Mouse (Mus musculus) ovary, postnatal 36 days (tissue): ENCODE measurements around the gene R3hdm2.

Source experiments
- DNase-seq: peaks from one replicate; pipeline ENCODE4 v3.0.0; 2022; ENCODE audit warnings: low spot score, mixed read lengths

Gene R3hdm2

GRCm38 (mm10) chr10:127517941-127518340, 137.8 kb downstream of the R3hdm2 start:
- no peak for DNase-seq

- DNase-seq: no peak
Observed at GRCm38 (mm10) chr10:127519041-127519701, 139.0 kb downstream of the R3hdm2 start.

DNA sequence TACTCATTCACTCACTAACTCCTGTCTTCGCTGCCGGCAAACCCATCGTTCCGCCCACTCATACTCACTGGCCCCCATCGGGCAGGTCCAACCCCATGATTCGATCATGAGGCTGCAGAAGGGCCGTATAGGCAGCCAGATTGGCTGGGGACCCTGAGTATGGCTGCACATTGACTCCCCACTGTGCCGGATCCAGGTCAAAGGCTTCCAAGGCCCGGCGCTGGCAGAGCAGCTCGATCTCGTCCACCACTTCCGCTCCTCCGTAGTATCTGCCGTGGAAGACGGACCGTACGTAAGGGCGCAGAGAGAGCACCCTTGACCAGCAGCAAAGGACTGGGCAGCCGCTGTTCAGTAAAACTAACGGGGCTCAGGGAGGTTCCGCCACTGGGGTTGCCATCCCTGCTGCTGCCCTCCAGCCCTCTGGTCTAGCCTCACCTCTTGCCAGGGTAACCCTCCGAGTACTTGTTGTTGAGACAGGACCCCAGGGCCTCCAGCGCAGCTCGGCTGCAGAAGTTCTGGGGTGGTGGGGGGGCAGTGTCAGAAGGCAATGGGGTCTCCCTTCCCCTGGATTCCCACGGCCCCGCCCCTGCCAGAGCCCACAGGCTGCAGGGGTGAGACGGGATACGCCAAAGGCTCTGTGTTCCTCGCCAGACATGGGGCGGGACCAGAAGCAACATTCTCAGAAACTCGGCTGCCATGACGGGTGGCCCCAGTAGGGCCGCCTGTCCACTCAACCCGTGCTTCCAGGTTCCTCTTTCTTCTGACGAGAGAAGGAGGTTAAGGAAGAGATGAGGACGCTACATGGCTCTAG, 140.0 kb downstream of the R3hdm2 start:
- no peak for DNase-seq

DNA sequence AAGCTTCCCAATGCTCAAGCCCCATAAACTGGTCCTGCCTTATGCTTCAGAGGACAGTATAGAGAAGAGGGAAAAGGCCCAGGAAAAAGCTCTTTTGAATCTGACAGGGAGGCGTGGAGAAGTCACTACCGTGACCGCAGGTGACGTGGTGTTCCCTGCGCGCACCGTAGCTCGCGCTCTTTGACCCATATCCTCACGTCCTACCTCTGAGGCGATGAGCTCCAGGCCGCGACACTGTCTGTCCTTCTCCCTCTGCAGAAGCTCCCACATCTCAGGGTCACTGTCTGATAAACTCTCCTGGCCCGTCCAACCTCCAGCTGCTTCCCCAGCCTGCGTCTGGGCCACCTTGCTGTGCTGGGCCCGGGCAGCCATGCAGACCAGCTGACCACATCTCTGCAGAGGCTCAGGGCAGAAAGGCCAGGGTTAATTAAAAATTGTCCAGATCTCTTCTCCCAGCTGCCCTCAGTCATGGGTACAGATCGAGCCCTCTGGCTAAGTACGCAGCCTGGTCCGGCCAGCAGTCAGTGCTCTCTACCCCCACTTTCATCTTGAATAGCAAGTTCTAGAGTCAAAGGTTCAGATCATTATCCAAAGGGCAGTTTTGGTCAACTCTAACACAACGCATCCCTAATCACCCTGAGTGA, 140.7 kb downstream of the R3hdm2 start:
- DNase-seq: no peak

DNA sequence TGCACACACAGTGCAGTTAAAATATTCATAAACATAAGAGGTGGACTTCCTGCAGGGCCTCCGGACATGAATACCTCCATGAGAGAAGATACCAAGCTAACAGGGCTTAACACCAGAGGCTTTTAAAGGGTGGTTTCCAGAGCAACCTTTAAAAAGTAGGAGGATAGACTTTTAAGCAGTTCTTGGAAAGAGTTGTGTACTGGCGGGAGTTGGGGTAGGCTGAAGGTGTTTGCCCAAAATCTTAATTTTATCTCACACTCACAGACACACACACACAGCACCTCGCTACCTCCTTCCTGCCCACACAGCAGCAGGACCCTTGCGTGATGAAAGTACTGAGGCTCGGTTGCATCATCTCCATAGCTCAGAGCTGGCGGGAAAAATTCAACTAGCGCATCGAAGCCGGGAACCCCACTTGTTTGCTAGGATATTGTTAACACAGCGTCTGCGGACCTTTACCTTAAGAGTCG, 141.5 kb downstream of the R3hdm2 start:
- DNase-seq: no peak

- peak; percentile 77 for DNase-seq
Observed at GRCm38 (mm10) chr10:127522088-127522581, 142.0 kb downstream of the R3hdm2 start, which contains the start of gene Shmt2. TSS of gene Shmt2 (minus strand) at chr10:127522444.

GRCm38 (mm10) chr10:127524646-127525255, 144.6 kb downstream of the R3hdm2 start:
- no peak for DNase-seq

DNA sequence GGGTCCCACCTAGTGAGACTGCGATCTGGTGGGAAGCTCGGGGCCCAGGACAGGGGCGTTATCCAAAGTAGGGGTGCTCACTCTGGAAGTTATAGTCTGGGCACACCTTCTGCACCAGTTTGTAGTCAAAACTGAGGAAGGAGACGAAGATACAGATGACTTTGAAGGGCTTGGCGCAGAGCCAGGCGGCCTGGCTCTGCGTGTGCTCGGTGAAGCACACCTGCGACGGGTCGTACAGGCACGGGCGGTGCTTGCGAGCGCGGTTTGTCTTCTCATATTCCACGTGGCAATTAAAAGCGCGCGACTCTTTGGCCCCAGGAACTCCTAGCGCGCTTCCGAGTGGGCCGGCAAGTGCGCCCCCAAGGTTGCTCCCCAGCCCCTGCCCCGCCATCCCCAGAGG, 145.9 kb downstream of the R3hdm2 start:
- no peak for DNase-seq

- DNase-seq: peak; percentile 73
Observed at GRCm38 (mm10) chr10:127526681-127527080, 146.6 kb downstream of the R3hdm2 start.

- DNase-seq: no peak
Observed at GRCm38 (mm10) chr10:127527481-127527880, 147.4 kb downstream of the R3hdm2 start.

DNA sequence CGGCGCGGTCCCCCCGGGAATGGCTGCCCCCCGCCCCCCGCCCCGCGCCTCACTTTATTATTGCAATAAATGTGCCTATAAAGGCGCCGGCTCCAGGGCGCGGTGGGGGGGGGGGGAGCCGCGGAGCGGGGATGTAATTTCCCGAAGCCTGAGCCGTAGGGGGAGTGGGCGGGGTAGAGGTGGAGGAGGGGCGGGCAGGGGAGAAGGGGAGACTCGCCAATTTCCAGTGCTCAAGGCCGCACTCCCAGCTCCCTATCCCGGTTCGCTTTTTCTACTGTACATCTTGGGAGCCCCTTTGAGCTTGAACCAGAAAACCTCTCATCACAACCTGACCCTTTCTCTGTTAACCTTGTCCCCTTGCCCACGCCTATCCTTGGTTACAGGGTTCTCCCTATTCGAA, 150.8 kb downstream of the R3hdm2 start:
- DNase-seq: no peak

DNA sequence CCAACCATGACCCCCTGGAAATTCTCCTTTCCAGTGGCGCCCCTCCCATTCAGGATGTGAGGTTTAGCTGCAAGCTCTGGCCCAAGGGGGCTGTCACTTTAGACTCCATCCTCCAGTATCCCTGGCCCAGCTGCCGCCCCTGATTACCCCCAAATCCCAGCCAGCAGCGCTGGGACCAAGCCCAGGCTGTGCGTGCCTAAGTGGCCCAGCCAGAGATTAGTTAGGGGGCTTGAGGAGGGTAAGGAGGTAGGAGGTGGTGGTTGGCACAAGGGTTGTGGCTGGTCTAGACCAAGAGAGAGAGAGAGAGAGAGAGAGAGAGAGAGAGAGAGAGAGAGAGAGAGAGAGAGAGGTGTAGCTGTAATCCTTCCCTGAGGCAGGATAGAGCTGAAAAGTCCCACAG, 151.4 kb downstream of the R3hdm2 start:
- DNase-seq: no peak

- DNase-seq: no peak
Observed at GRCm38 (mm10) chr10:127534036-127534928, 154.2 kb downstream of the R3hdm2 start, which contains the start of gene Nxph4. TSS of gene Nxph4 (minus strand) at chr10:127534559.

DNA sequence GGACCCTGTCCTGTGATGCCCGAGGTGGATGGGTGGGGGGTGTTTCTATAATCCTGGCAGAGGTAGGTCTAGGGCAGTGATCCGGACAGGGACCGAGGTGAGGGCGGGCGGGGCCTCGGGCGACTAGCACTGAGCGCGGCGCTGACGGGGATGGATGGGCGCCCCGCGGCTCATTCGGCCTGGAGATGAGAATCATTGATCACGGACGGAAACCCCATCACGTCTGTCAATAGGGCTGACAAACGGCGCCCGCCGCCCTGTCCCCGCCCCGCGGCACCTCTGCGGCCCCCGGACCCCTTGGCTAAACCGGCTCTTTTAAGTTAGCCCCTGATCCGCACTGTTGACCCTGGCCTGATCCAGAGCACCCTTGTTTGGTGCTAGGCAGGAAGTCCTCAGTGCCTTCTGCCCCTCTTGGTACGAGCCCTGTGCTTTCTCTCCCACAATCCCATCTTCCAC, 154.8 kb downstream of the R3hdm2 start:
- no peak for DNase-seq

DNA sequence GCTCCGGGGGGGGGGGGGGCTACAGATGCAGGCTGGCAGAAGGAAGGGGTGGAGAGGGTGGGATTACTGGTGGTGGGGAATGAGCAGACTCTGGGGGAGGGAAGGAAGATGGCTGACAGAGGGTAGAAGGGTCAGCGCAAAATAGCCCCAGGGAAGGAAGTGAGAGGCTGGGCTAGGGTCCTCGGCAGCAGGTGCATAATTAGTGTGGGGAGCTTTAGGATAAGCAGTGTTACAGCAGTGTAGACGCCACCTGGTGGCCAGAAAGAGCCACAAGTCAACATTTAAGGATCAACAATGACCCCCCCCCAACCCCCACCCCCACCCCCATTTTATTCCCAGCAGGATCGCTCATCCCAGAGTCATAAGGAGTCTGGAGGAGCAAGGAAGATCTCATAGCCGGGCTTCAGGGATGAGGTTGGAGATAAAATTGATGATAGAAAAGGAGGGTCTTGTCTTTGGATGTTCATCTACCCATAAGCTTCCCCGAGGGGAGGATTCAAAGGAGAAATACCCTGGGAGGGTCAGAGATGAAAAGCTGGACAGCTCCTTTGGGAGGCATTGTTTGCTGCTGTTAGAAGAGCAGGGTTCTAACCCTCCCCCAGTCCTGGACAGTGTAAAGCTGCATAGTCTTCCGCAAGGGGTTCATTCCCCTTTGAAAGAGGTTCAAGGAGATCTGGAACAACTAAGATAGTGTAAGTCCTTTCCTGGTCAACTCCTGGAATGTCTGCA, 156.6 kb downstream of the R3hdm2 start:
- no peak for DNase-seq

DNA sequence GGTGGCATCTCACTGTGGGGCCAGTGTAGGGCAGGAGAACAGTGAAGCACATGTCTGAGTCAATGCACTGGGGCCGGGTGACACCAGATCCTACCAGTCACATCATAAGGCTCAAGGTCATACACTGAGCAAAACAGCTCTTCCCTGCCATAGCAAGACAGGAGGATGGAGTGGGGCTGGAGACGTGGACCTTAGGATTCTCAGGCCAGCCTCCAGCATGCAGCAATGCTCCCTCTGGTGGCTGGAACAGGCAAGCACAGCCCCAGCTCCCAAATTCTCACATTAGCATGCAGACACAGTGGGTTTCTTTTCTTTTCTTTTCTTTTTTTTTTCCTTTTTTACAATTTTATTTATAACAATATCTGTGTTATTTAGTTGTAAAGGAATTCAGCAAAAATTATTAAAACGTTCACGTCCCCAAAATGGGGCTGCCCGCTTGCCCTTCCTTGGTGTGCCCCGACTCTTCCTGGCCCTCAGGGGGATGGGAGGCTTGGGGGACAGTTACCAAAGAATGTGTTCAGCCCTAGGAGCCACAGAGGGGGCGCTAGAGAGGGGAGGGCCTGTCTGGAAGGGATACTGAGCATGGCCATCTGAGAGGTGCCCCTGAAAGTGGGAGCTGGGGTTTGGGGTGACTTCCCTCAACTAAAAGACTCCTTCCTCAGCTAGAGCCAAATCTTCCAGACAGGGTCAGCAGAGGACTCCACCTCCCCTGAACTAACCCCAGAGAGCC, 157.9 kb downstream of the R3hdm2 start:
- DNase-seq: peak; percentile 75

GRCm38 (mm10) chr10:127541510-127541909, 161.4 kb downstream of the R3hdm2 start:
- no peak for DNase-seq

DNA sequence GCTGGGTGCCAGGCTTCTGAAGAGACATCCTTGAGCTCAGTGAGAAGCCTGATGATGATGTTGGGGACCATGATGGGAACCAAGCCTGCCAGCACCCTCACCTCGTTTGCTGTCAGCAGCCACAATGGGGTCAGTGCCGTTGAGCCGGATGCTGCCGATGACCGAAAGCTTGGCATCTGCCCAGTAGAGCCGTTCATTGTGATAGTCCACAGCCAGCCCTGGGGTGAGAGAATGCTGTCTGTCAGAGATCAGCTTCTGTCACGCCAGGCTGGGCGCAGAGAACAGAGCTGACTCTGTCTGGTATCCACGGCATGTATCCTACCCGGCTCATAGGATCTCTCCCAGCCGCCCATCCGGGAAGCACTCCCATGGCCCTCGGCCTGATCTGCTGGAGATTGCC, 162.0 kb downstream of the R3hdm2 start:
- no peak for DNase-seq

DNA sequence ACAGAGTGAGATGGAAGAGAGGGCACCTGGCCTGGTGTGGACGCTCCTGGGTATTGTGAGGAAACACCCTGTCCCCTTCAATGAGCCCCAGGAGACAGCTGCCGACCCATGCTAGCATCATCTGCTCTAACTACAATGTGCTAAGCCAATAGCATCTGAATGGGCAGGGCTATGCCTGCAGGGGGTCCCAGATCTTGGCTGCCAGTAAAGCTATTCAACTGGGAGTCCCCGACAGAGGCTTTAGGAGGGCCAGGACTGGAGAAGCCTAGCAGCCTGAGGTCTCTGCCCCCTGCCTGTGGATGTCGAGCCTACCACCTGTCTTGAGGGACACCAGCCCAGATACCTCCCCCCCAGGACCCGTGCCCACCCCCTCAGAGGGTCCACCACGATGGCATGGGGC, 162.6 kb downstream of the R3hdm2 start:
- DNase-seq: no peak

GRCm38 (mm10) chr10:127543916-127544315, 163.8 kb downstream of the R3hdm2 start:
- no peak for DNase-seq
